Mouse (Mus musculus) liver, embryonic 16.5 days (tissue): ENCODE data around the gene Prf1. TPM values are rescaled to one million over a fixed set of nuclear protein-coding genes. Genes with fewer than 3 reads are reported as not detected.

Source experiments
- ATAC-seq: fragments of 200-750 bp; cut with Nextera tagmentation; 2 replicates; pipeline ENCODE4 v1.8.0; 2017; ENCODE audit warnings: low read depth, mild to moderate bottlenecking, moderate number of reproducible peaks, moderate library complexity
- H3K27ac ChIP-seq: fragments of 300-500 bp; sonication (generic); 2 replicates; pipeline ENCODE4 v1.5.1; 2014; ENCODE audit warnings: mild to moderate bottlenecking, low read length
- H3K27me3 ChIP-seq: fragments of 300-500 bp; sonication (generic); 2 replicates; pipeline ENCODE4 v1.6.1; 2014; ENCODE audit warnings: low read depth, low read length, mixed read lengths; ENCODE audit not compliant: control insufficient read depth, insufficient read depth
- H3K36me3 ChIP-seq: fragments of 300-500 bp; sonication (generic); 2 replicates; pipeline ENCODE4 v1.6.1; 2014; ENCODE audit warnings: mild to moderate bottlenecking; ENCODE audit not compliant: control insufficient read depth, insufficient read depth
- H3K4me1 ChIP-seq: fragments of 300-500 bp; sonication (generic); 2 replicates; pipeline ENCODE4 v1.6.1; 2014; ENCODE audit warnings: low read depth, low read length, mixed read lengths; ENCODE audit not compliant: control insufficient read depth
- H3K4me2 ChIP-seq: fragments of 300-500 bp; sonication (generic); 2 replicates; pipeline ENCODE4 v1.6.1; 2014; ENCODE audit warnings: low read depth, low read length, mixed read lengths
- H3K4me3 ChIP-seq: fragments of 300-500 bp; sonication (generic); 2 replicates; pipeline ENCODE4 v1.5.1; 2014; ENCODE audit warnings: low read depth, mild to moderate bottlenecking, low read length
- H3K9ac ChIP-seq: fragments of 300-500 bp; sonication (generic); 2 replicates; pipeline ENCODE4 v1.6.1; 2014; ENCODE audit warnings: low read depth, low read length
- H3K9me3 ChIP-seq: fragments of 300-500 bp; sonication (generic); replicated peaks from 2 replicates; pipeline ENCODE4 v1.6.1; 2016; ENCODE audit warnings: low read length; ENCODE audit not compliant: control insufficient read depth
- WGBS: fragments of 180-500 bp; shearing (Covaris S2); extraction: QIAGEN DNeasy Blood & Tissue Kit; methylation state at CpG from one replicate; pipeline ENCODE4 v1.1.7; 2014; ENCODE audit not compliant: insufficient replicate concordance; 5-methylcytosine and 5-hydroxymethylcytosine counted together
- polyA plus RNA-seq: library from polyadenylated mRNA; unstranded; fragments of >200 nt; fragmentation: Nextera tagmentation; extraction: Ambion mirVana; gene quantifications from 2 replicates; pipeline ENCODE4 v1.2.1, GENCODE M21; 2015

Prf1 gene
- polyA plus RNA-seq, 1 experiment from 2014 or later: 0.13 TPM

GRCm38 (mm10) chr10:61339216-61339615 is 41.6 kb downstream of the Prf1 start:
- no peak for ATAC-seq
- no peak overlapping the region for H3K4me2 ChIP-seq
- no peaks in the 10 kb centered on the region for H3K9me3 ChIP-seq

GRCm38 (mm10) chr10:61340247-61340646 is 42.6 kb downstream of the Prf1 start:
- Histone ChIP-seq H3K9ac (no peak overlapping the region), H3K27me3 (no peaks in the 10 kb centered on the region), H3K4me2 (no peak overlapping the region), H3K9me3 (no peaks in the 10 kb centered on the region), H3K36me3 (no peaks in the 10 kb centered on the region), H3K4me1 (no peaks in the 10 kb centered on the region; the same call in 1 of the 2 replicates), H3K4me3 (no peak overlapping the region), H3K27ac (no peak overlapping the region)
- peak; percentile 62 for ATAC-seq
- 60% methylated on average over 9 of the region's 9 CpGs for WGBS

More at GRCm38 (mm10) chr10:61339216-61339615, 41.6 kb downstream of the Prf1 start:
- Histone ChIP-seq H3K27ac (no peak overlapping the region), H3K9ac (no peak overlapping the region), H3K36me3 (no peaks in the 10 kb centered on the region), H3K4me3 (no peak overlapping the region), H3K4me1 (no peaks in the 10 kb centered on the region; the same call in 1 of the 2 replicates), H3K27me3 (no peaks in the 10 kb centered on the region)
- WGBS: 79% methylated on average over 9 of the region's 9 CpGs

- Histone ChIP-seq H3K4me1 (no peaks in the 10 kb centered on the region; the same call in 1 of the 2 replicates), H3K4me2 (no peak overlapping the region), H3K9me3 (no peaks in the 10 kb centered on the region), H3K4me3 (no peak overlapping the region), H3K9ac (no peak overlapping the region), H3K27ac (no peak overlapping the region), H3K36me3 (no peaks in the 10 kb centered on the region), H3K27me3 (no peaks in the 10 kb centered on the region)
- WGBS: 68% methylated on average over 5 of the region's 5 CpGs
- ATAC-seq: no peak
Measured at GRCm38 (mm10) chr10:61341045-61341444, 43.4 kb downstream of the Prf1 start.

DNA sequence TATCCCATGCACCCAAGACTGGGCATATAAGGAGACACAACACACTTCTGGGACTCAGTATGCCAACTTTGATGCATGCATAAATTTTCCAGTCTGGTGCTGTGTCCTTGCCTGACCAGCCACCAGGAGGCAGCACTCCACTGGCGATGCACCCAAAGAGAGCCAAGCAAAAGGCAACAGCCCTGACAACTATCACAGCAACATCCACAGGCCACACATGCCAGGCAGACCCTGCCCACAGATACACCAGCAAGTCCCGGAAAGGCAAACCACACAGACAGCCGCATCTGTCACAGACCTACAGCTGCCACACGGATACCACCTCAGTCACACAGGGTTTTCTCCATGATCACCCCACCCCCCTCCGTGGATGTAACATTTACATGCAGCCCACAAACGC is 43.9 kb downstream of the Prf1 start:
- Histone ChIP-seq H3K4me1 (no peaks in the 10 kb centered on the region; the same call in 1 of the 2 replicates), H3K4me3 (no peak overlapping the region), H3K36me3 (no peaks in the 10 kb centered on the region), H3K27ac (no peak overlapping the region), H3K9ac (no peak overlapping the region), H3K9me3 (no peaks in the 10 kb centered on the region), H3K27me3 (no peaks in the 10 kb centered on the region), H3K4me2 (no peak overlapping the region)
- no peak for ATAC-seq
- 38% methylated on average over 6 of the region's 6 CpGs for whole genome bisulfite sequencing

DNA sequence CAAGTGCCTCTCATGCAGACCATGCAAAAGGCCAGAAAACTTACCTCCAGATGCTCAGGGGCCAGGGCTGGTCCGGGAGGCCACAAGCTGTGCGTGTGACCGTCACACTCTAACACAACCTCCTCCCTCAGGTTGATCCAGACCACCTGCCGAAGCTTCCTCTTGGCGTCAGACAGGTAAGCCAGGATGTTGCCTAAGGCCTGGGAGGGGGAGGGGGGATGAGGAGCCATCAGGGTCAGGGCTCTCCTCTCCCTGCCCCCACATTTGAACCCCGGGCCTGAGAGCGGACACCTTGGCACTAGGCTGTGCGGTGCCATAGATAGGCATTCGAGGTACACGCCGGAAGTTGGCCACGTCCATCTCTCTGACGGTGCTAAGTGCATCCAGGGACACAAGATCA is 45.1 kb downstream of the Prf1 start:
- Histone ChIP-seq H3K4me2 (no peak overlapping the region), H3K4me3 (no peak overlapping the region), H3K36me3 (no peaks in the 10 kb centered on the region), H3K9ac (no peak overlapping the region), H3K4me1 (no peaks in the 10 kb centered on the region; the same call in 1 of the 2 replicates), H3K9me3 (no peaks in the 10 kb centered on the region), H3K27ac (no peak overlapping the region), H3K27me3 (no peaks in the 10 kb centered on the region)
- 73% methylated on average over 13 of the region's 13 CpGs for whole genome bisulfite sequencing
- no peak for ATAC-seq

DNA sequence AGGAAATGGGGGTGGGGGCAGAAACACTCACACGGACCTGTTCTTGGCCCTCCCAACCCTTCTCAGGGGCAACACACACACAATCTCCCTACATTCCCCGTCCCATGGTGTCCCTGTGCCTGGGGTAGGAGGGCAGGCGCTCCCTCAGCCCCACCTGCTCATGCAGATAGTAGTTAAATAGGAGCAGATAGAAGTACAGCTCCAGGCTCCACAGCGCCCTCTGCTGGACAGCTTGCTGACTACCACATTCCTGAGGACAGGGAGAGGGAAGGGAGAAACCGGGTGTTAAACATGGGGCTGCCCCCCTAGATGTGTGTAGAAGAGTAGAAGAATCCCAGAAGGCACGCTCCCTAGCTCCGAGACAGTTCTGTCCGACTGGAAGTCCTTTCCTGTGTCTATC is 46.3 kb downstream of the Prf1 start:
- no peaks in the 10 kb centered on the region; the same call in 1 of the 2 replicates for H3K4me1 ChIP-seq
- no peak overlapping the region for H3K27ac ChIP-seq
- H3K9ac ChIP-seq: no peak overlapping the region
- ATAC-seq: no peak; the same call in 1 of the 2 replicates
- H3K36me3 ChIP-seq: no peaks in the 10 kb centered on the region
- WGBS: 34% methylated on average over 8 of the region's 8 CpGs
- H3K4me2 ChIP-seq: no peak overlapping the region
- H3K27me3 ChIP-seq: no peaks in the 10 kb centered on the region
- H3K4me3 ChIP-seq: no peak overlapping the region
- no peaks in the 10 kb centered on the region for H3K9me3 ChIP-seq

GRCm38 (mm10) chr10:61345179-61345578 is 47.5 kb downstream of the Prf1 start:
- Histone ChIP-seq H3K27ac (no peak overlapping the region), H3K9ac (no peak overlapping the region), H3K36me3 (peaks cover 3% of the 10 kb centered on the region; the same call in 1 of the 2 replicates), H3K9me3 (no peaks in the 10 kb centered on the region), H3K4me3 (no peak overlapping the region), H3K4me2 (no peak overlapping the region), H3K4me1 (no peaks in the 10 kb centered on the region; the same call in 1 of the 2 replicates), H3K27me3 (no peaks in the 10 kb centered on the region)
- no peak for ATAC-seq
- WGBS: 64% methylated on average over 8 of the region's 8 CpGs

DNA sequence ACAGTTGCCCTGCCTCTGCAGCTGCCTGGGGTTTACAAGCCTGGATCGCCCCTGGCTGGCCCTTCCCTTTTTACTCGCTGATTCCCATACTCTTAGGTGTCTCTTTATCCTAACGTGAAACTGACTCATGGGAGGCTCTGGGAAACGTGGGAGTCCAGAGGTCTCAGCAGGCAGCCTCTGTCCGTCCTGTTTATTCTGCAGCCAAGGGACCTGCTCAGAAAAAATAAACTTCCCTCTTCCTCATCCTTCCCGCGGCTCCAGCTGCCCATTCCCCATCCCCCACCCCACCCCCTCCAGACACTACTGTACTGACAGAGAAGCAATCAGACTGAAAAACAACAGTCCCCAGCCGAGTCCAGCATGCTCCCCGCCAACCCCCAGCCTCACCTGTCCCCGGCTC is 48.7 kb downstream of the Prf1 start:
- no peak overlapping the region for H3K4me3 ChIP-seq
- no peaks in the 10 kb centered on the region for H3K27me3 ChIP-seq
- H3K9ac ChIP-seq: no peak overlapping the region
- WGBS: 14% methylated on average over 10 of the region's 10 CpGs
- no peak overlapping the region for H3K27ac ChIP-seq
- ATAC-seq: no peak
- H3K36me3 ChIP-seq: peaks cover 3% of the 10 kb centered on the region; the same call in 1 of the 2 replicates
- H3K4me1 ChIP-seq: no peaks in the 10 kb centered on the region
- H3K4me2 ChIP-seq: no peak overlapping the region
- H3K9me3 ChIP-seq: no peaks in the 10 kb centered on the region

- H3K9ac ChIP-seq: no peak overlapping the region
- 53% methylated on average over 4 of the region's 4 CpGs for WGBS
- no peak overlapping the region for H3K4me2 ChIP-seq
- no peak overlapping the region for H3K4me3 ChIP-seq
- H3K36me3 ChIP-seq: peaks cover 3% of the 10 kb centered on the region; the same call in 1 of the 2 replicates
- no peak for ATAC-seq
- H3K9me3 ChIP-seq: no peaks in the 10 kb centered on the region
- H3K27me3 ChIP-seq: no peaks in the 10 kb centered on the region
- H3K27ac ChIP-seq: no peak overlapping the region
- no peaks in the 10 kb centered on the region for H3K4me1 ChIP-seq
Measured at GRCm38 (mm10) chr10:61351216-61351615, 53.6 kb downstream of the Prf1 start.
